Mouse (Mus musculus) lung, postnatal 0 days (tissue): ENCODE results near the gene Cnga2.

Experiments
- CTCF ChIP-seq: IDR thresholded peaks from 2 replicates; pipeline ENCODE4 v1.5.1; 2016; ENCODE audit warnings: antibody characterized with exemption, mild to moderate bottlenecking
- EP300 ChIP-seq: IDR thresholded peaks from 2 replicates; pipeline ENCODE4 v1.6.1; 2016; ENCODE audit warnings: antibody characterized with exemption, mild to moderate bottlenecking, control low read depth

GRCm38 (mm10) chrX:72009930-72010329 is 18.3 kb downstream of the Cnga2 start:
- no peak for TF ChIP-seq CTCF
- TF ChIP-seq EP300: peak; percentile 25; the same call in 1 of the 2 replicates
